Mouse (Mus musculus): ENCODE results near the gene Fign. TPM values are rescaled to one million over a fixed set of nuclear protein-coding genes. Genes with fewer than 3 reads are reported as not detected.

The Fign gene
- total RNA-seq, 2 experiments from 2014 or later = 2.5 to 5.2 TPM

GRCm38 (mm10) chr2:64079765-64080164 is 18.1 kb downstream of the Fign start:
- no peak for TF ChIP-seq CTCF (IDR thresholded peaks at IDR 0.05)
- Histone ChIP-seq H3K4me3 (no peak overlapping the region), H3K27ac (no peak overlapping the region)
- no peak for DNase-seq
- intact Hi-C loops (cut with DNase I) = no loop called here

GRCm38 (mm10) chr2:64078551-64078950 is 19.3 kb downstream of the Fign start:
- H3K27ac ChIP-seq = no peak overlapping the region
- no peak for DNase-seq
- no peak overlapping the region for H3K4me3 ChIP-seq
- TF ChIP-seq CTCF (IDR thresholded peaks at IDR 0.05) = no peak
- intact Hi-C loops (cut with DNase I) = no loop called here

DNA sequence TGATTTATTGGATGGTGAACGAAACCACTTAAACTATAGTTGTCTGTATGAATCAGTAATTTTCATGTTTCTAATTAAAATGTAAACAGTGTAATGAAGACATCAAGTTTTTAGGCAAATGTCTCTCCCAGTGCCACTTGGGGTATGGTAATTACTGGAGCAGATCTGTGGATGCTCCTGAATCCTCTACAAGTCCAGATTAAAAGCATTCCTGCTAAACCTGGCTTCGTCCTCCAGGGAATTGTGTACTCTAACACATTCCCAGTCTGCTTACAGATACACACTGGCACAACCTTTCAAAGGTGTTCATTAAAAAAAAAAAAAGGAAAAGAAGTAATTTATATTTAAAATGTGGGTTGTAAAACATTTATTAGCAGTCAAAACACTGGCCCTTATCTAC is 20.0 kb downstream of the Fign start:
- no peak overlapping the region for H3K4me3 ChIP-seq
- TF ChIP-seq CTCF (IDR thresholded peaks at IDR 0.05) = no peak
- intact Hi-C loops (cut with DNase I) = no loop called here
- DNase-seq = no peak
- no peak overlapping the region for H3K27ac ChIP-seq

GRCm38 (mm10) chr2:64075873-64076272 is 22.0 kb downstream of the Fign start:
- Histone ChIP-seq H3K27ac (no peak overlapping the region), H3K4me3 (no peak overlapping the region; the same call in 1 of the 2 replicates)
- intact Hi-C loops (cut with DNase I) = no loop called here
- DNase-seq = no peak
- no peak for TF ChIP-seq CTCF (IDR thresholded peaks at IDR 0.05)

GRCm38 (mm10) chr2:64074602-64075389 is 23.0 kb downstream of the Fign start:
- Histone ChIP-seq H3K27ac (no peak overlapping the region), H3K4me3 (peak overlapping the region; percentile 42)
- no peak for DNase-seq
- TF ChIP-seq CTCF (IDR thresholded peaks at IDR 0.05) = no peak
- intact Hi-C loops (cut with DNase I) = no loop called here

GRCm38 (mm10) chr2:64072158-64072557 is 25.7 kb downstream of the Fign start:
- intact Hi-C loops (cut with DNase I) = no loop called here
- Histone ChIP-seq H3K27ac (no peak overlapping the region), H3K4me3 (no peak overlapping the region)
- DNase-seq = no peak
- no peak for TF ChIP-seq CTCF (IDR thresholded peaks at IDR 0.05)

GRCm38 (mm10) chr2:64069950-64070695 is 27.7 kb downstream of the Fign start:
- no peak overlapping the region for H3K4me3 ChIP-seq
- TF ChIP-seq CTCF (IDR thresholded peaks at IDR 0.05) = no peak
- no peak overlapping the region for H3K27ac ChIP-seq
- intact Hi-C loops (cut with DNase I) = no loop called here
- no peak for DNase-seq

- DNase-seq = no peak
- Histone ChIP-seq H3K4me3 (no peak overlapping the region), H3K27ac (no peak overlapping the region)
- no peak for TF ChIP-seq CTCF (IDR thresholded peaks at IDR 0.05)
- intact Hi-C loops (cut with DNase I) = no loop called here
Measured at GRCm38 (mm10) chr2:64065511-64065910, 32.3 kb downstream of the Fign start.

- intact Hi-C loops (cut with DNase I) = no loop called here
- Histone ChIP-seq H3K27ac (no peak overlapping the region), H3K4me3 (no peak overlapping the region)
- no peak for TF ChIP-seq CTCF (IDR thresholded peaks at IDR 0.05)
- no peak for DNase-seq
Measured at GRCm38 (mm10) chr2:64059477-64059876, 38.4 kb downstream of the Fign start.

DNA sequence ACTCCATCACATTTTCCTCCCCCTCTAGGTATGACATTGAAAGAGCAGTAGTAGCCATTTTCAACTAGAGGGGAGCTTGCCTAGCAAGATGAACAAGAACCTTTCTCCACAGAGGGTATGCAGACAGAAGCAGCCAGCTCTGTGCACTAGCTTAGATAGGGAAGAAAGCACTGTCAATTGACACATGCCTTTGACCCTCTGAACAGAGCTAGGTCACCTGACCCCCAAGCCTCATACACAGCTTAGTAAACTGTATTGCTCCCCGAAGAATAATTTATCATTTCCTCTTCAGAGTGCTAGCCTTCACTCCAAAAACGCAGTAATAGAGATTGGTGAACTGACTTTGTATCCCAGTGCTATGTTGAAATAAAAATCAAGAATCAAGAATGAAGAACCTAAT is 49.7 kb downstream of the Fign start:
- DNase-seq = no peak
- no peak for TF ChIP-seq CTCF (IDR thresholded peaks at IDR 0.05)
- H3K4me3 ChIP-seq = no peak overlapping the region
- no peak overlapping the region for H3K27ac ChIP-seq
- intact Hi-C loops (cut with DNase I) = no loop called here

- DNase-seq = peak; percentile 59
- intact Hi-C loops (cut with DNase I) = no loop called here
- peak overlapping the region; percentile 25; the same call in 1 of the 2 replicates for H3K4me3 ChIP-seq
- no peak overlapping the region; the same call in 1 of the 2 replicates for H3K27ac ChIP-seq
- no peak for TF ChIP-seq CTCF (IDR thresholded peaks at IDR 0.05)
Measured at GRCm38 (mm10) chr2:64043099-64043498, 54.7 kb downstream of the Fign start.

DNA sequence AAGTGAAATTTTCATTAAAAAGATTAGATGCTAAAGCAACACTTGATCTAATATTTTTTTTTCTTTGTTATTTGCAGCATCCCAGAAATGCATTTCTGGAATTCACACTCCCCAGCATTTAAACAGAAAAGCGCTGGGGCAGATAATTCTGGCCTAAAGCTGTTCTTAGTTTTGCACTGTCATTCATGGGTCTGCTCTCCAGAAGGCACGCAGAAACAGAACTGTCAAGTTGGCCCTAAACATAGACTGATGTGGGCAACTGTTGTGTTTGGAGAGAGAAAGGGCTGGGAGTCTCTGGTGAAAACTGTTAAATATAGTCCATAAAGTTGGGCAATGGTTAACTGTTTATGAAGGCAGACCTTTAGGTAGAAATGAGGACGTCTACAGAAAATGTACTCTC is 62.4 kb downstream of the Fign start:
- Histone ChIP-seq H3K4me3 (no peak overlapping the region), H3K27ac (no peak overlapping the region)
- DNase-seq = no peak
- intact Hi-C loops (cut with DNase I) = no loop called here
- TF ChIP-seq CTCF (IDR thresholded peaks at IDR 0.05) = no peak

- peak; percentile 15 for DNase-seq
- TF ChIP-seq CTCF (IDR thresholded peaks at IDR 0.05) = no peak
- intact Hi-C loops (cut with DNase I) = no loop called here
Measured at GRCm38 (mm10) chr2:64033871-64034270, 64.0 kb downstream of the Fign start.

More at GRCm38 (mm10) chr2:64033871-64034270, 64.0 kb downstream of the Fign start:
- Histone ChIP-seq H3K27ac (no peak overlapping the region), H3K4me3 (no peak overlapping the region)

Data from gastrocnemius, adult 2 months (tissue).